Mouse (Mus musculus) midbrain, embryonic 13.5 days (tissue): Measurements from ENCODE around the gene Soat2. TPM values are rescaled to one million over a fixed set of nuclear protein-coding genes. Genes with fewer than 3 reads are reported as not detected.
A peak's percentile ranks its signal among the peaks of the same experiment; 100 is the strongest.

ENCODE experiments used
- ATAC-seq: fragments of 200-750 bp; cut with Nextera tagmentation; 2 replicates; pipeline ENCODE4 v1.8.0; 2017; ENCODE audit warnings: mild to moderate bottlenecking, moderate TSS enrichment, moderate library complexity
- H3K27ac ChIP-seq: fragments of 300-500 bp; sonication (generic); 2 replicates; pipeline ENCODE4 v1.5.1; 2015; ENCODE audit warnings: inconsistent platforms, mild to moderate bottlenecking, moderate library complexity
- H3K27me3 ChIP-seq: fragments of 300-500 bp; sonication (generic); 2 replicates; pipeline ENCODE4 v1.6.1; 2015; ENCODE audit warnings: mild to moderate bottlenecking, inconsistent platforms
- H3K36me3 ChIP-seq: fragments of 300-500 bp; sonication (generic); 2 replicates; pipeline ENCODE4 v1.6.1; 2015; ENCODE audit warnings: mild to moderate bottlenecking, inconsistent platforms
- H3K4me1 ChIP-seq: fragments of 300-500 bp; sonication (generic); replicated peaks from 2 replicates; pipeline ENCODE4 v1.6.1; 2015; ENCODE audit warnings: inconsistent platforms
- H3K4me2 ChIP-seq: fragments of 300-500 bp; sonication (generic); replicated peaks from 2 replicates; pipeline ENCODE4 v1.6.1; 2015; ENCODE audit warnings: moderate library complexity, mild to moderate bottlenecking, inconsistent platforms
- H3K4me3 ChIP-seq: fragments of 300-500 bp; sonication (generic); replicated peaks from 2 replicates; pipeline ENCODE4 v1.5.1; 2015; ENCODE audit warnings: mild to moderate bottlenecking, inconsistent platforms
- H3K9ac ChIP-seq: fragments of 300-500 bp; sonication (generic); replicated peaks from 2 replicates; pipeline ENCODE4 v1.6.1; 2015; ENCODE audit warnings: mild to moderate bottlenecking, inconsistent platforms
- H3K9me3 ChIP-seq: fragments of 300-500 bp; sonication (generic); 2 replicates; pipeline ENCODE4 v1.6.1; 2016; ENCODE audit warnings: mild to moderate bottlenecking, inconsistent platforms
- WGBS: fragments of 180-500 bp; shearing (Covaris S2); methylation state at CpG from one replicate; pipeline ENCODE4 v1.1.7; 2015; 5-methylcytosine and 5-hydroxymethylcytosine counted together
- polyA plus RNA-seq: library from polyadenylated mRNA; unstranded; fragments of >200 nt; fragmentation: Nextera tagmentation; extraction: Ambion mirVana; gene quantifications from 2 replicates; pipeline ENCODE4 v1.2.1, GENCODE M21; 2015

Soat2 gene
- polyA plus RNA-seq, 1 experiment from 2014 or later = not detected

- Histone ChIP-seq H3K27ac (no peak overlapping the region), H3K9me3 (no peaks in the 10 kb centered on the region; the same call in 1 of the 2 replicates), H3K4me3 (no peak overlapping the region), H3K9ac (no peak overlapping the region), H3K4me1 (peaks cover 13% of the 10 kb centered on the region), H3K27me3 (no peaks in the 10 kb centered on the region), H3K4me2 (no peak overlapping the region), H3K36me3 (no peaks in the 10 kb centered on the region)
- ATAC-seq = no peak
- WGBS = 61% methylated on average over 27 of the region's 27 CpGs
Measured at GRCm38 (mm10) chr15:102160415-102161060, 10.2 kb downstream of the Soat2 start.

GRCm38 (mm10) chr15:102163900-102164693 lies 13.8 kb downstream of the Soat2 start:
- H3K36me3 ChIP-seq = no peaks in the 10 kb centered on the region
- 68% methylated on average over 3 of the region's 3 CpGs for WGBS
- H3K27ac ChIP-seq = no peak overlapping the region
- no peaks in the 10 kb centered on the region; the same call in 1 of the 2 replicates for H3K9me3 ChIP-seq
- H3K4me1 ChIP-seq = no peaks in the 10 kb centered on the region
- no peak overlapping the region for H3K4me2 ChIP-seq
- H3K4me3 ChIP-seq = no peak overlapping the region
- H3K27me3 ChIP-seq = no peaks in the 10 kb centered on the region
- no peak overlapping the region for H3K9ac ChIP-seq
- ATAC-seq = no peak

- Histone ChIP-seq H3K9ac (no peak overlapping the region), H3K4me3 (no peak overlapping the region)
Measured at GRCm38 (mm10) chr15:102165468-102166100, 15.3 kb downstream of the Soat2 start.

GRCm38 (mm10) chr15:102167620-102168021 lies 17.3 kb downstream of the Soat2 start:
- H3K4me3 ChIP-seq = no peak overlapping the region
- H3K9ac ChIP-seq = no peak overlapping the region
- H3K9me3 ChIP-seq = no peaks in the 10 kb centered on the region
- H3K36me3 ChIP-seq = no peaks in the 10 kb centered on the region
- ATAC-seq = no peak
- H3K27me3 ChIP-seq = no peaks in the 10 kb centered on the region
- no peak overlapping the region for H3K4me2 ChIP-seq
- H3K27ac ChIP-seq = no peak overlapping the region
- no peaks in the 10 kb centered on the region for H3K4me1 ChIP-seq
- 80% methylated on average over 6 of the region's 6 CpGs for WGBS

More at GRCm38 (mm10) chr15:102165468-102166100, 15.3 kb downstream of the Soat2 start:
- H3K9me3 ChIP-seq = no peaks in the 10 kb centered on the region; the same call in 1 of the 2 replicates
- 53% methylated on average over 6 of the region's 6 CpGs for WGBS
- H3K27me3 ChIP-seq = no peaks in the 10 kb centered on the region
- no peak overlapping the region for H3K4me2 ChIP-seq
- H3K27ac ChIP-seq = no peak overlapping the region
- no peaks in the 10 kb centered on the region for H3K4me1 ChIP-seq
- no peaks in the 10 kb centered on the region for H3K36me3 ChIP-seq
- no peak for ATAC-seq

DNA sequence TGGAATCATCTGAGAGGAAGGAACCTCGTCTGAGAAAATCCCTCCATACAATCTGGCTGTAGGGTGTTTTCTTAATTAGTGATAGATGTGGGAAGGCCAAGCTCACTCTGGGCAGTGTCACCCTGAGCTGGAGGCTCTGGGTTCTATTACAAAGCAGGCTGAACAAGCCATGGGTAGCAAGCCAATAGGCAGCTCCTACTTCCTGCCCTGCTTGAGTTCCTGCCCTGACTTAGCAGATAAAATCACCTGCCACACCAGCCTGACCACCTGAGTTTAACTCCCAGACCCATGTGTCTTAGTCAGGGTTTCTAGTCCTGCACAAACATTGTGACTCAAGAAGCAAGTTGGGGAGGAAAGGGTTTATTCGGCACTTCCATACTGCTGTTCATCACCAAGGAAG lies 18.7 kb downstream of the Soat2 start:
- Histone ChIP-seq H3K4me1 (no peaks in the 10 kb centered on the region), H3K27me3 (no peaks in the 10 kb centered on the region), H3K36me3 (no peaks in the 10 kb centered on the region), H3K27ac (no peak overlapping the region), H3K9ac (no peak overlapping the region), H3K4me3 (no peak overlapping the region), H3K9me3 (no peaks in the 10 kb centered on the region), H3K4me2 (no peak overlapping the region)
- no peak for ATAC-seq
- 69% methylated on average over 2 of the region's 2 CpGs for WGBS

- H3K27ac ChIP-seq = no peak overlapping the region
- no peaks in the 10 kb centered on the region for H3K27me3 ChIP-seq
- no peak for ATAC-seq
- no peaks in the 10 kb centered on the region for H3K4me1 ChIP-seq
- peaks cover 4% of the 10 kb centered on the region; the same call in 1 of the 2 replicates for H3K9me3 ChIP-seq
- H3K4me2 ChIP-seq = no peak overlapping the region
- 88% methylated on average over 3 of the region's 3 CpGs for WGBS
- H3K9ac ChIP-seq = no peak overlapping the region
- H3K36me3 ChIP-seq = peaks cover 4% of the 10 kb centered on the region; the same call in 1 of the 2 replicates
- H3K4me3 ChIP-seq = no peak overlapping the region
Measured at GRCm38 (mm10) chr15:102173581-102173980, 23.3 kb downstream of the Soat2 start.

DNA sequence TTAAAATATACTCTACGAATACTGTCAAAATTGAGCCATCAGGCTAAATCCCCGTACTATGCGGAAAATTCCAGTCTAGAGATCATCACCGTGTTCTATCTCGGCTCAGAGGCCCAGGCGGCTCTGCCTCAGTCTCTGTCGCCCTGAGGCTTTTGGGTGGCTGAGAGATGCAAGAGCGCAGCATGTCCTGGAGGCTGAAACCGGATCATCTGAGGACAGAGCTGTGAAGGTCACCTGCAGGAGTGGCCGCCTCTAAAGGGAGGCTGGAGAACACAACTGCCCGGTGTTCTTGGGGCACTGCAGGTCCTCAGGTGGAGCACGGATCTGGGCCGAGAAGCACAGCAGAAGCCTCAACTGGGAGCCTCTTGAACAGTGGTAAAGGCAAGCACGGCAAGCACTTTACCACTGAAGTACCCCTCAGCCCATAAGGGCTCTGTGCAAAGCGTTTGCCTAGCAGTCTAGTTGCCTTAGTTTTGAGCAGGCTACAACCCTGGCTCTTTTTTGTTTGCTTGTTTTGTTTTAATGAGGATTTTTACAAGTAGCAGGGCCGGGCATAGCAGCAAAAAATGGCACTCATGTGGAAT lies 25.5 kb downstream of the Soat2 start:
- no peak overlapping the region for H3K4me3 ChIP-seq
- no peak for ATAC-seq
- H3K4me2 ChIP-seq = no peak overlapping the region
- H3K9me3 ChIP-seq = peaks cover 4% of the 10 kb centered on the region; the same call in 1 of the 2 replicates
- H3K4me1 ChIP-seq = no peaks in the 10 kb centered on the region
- peaks cover 4% of the 10 kb centered on the region; the same call in 1 of the 2 replicates for H3K36me3 ChIP-seq
- no peak overlapping the region for H3K27ac ChIP-seq
- no peak overlapping the region for H3K9ac ChIP-seq
- WGBS = 89% methylated on average over 16 of the region's 16 CpGs
- H3K27me3 ChIP-seq = no peaks in the 10 kb centered on the region

DNA sequence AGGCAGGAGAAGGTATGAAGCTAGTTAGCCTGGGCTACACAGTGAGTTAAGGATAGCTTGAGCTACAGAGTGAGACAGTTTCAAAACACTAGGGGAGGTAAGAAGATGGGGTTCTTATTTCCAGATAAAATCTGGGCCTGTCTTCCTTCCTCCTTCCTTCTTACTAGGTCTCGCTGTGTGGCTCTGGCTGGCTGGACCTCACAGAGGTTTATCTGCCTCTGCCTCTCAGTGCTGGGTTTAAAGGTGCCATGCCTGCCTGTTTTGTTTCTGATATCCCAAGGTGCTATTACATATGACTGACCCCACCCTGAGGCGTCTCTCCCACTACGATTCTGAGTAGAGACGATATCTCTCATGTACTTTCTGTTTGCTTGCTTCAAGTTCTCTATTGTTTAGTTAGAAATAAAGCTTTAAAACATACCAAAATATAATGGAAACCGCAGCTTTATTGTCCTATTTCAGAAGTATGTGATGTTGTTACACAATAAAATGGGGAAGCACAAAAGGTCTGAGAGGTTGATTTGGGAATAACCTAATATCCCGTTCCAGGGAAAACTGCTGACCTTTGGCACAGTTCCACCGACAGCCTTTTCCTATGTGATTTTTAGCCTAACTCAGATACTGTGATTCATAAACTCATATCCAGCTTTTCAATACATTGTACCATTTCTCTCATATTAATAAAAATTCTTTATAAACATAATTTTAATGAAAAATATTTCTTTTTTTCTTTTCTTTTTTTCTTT lies 26.4 kb downstream of the Soat2 start:
- no peaks in the 10 kb centered on the region for H3K27me3 ChIP-seq
- no peak overlapping the region for H3K4me3 ChIP-seq
- ATAC-seq = no peak
- H3K36me3 ChIP-seq = peaks cover 4% of the 10 kb centered on the region; the same call in 1 of the 2 replicates
- no peaks in the 10 kb centered on the region for H3K4me1 ChIP-seq
- no peak overlapping the region for H3K27ac ChIP-seq
- H3K9me3 ChIP-seq = peaks cover 4% of the 10 kb centered on the region; the same call in 1 of the 2 replicates
- 89% methylated on average over 7 of the region's 7 CpGs for WGBS
- no peak overlapping the region for H3K4me2 ChIP-seq
- H3K9ac ChIP-seq = no peak overlapping the region

DNA sequence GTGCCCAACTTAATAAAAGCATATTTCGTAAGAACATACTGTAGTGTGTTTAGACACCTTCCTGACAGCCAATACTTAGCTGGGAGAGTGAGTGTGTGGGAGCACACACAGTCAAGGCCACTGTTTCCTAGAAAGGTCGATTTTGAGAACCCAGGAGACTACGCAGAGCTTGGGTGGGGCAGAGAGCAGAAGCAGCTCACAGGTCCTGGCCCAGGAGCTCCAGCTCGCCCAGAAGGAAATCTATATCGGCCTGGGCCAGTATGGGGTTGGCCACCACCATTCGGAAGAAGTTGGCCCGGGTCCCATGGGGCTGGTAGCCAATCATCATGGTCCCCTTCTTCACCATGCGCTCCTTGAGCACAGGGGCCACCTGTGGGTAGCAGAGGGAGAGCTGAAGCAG lies 27.1 kb downstream of the Soat2 start:
- Histone ChIP-seq H3K4me2 (no peak overlapping the region), H3K36me3 (peaks cover 4% of the 10 kb centered on the region; the same call in 1 of the 2 replicates), H3K9me3 (peaks cover 4% of the 10 kb centered on the region; the same call in 1 of the 2 replicates), H3K27ac (no peak overlapping the region), H3K4me1 (no peaks in the 10 kb centered on the region), H3K4me3 (no peak overlapping the region), H3K9ac (no peak overlapping the region), H3K27me3 (no peaks in the 10 kb centered on the region)
- 86% methylated on average over 8 of the region's 8 CpGs for WGBS
- no peak for ATAC-seq

GRCm38 (mm10) chr15:102178279-102178678 lies 28.0 kb downstream of the Soat2 start:
- ATAC-seq = no peak

GRCm38 (mm10) chr15:102179106-102179505 lies 28.8 kb downstream of the Soat2 start:
- Histone ChIP-seq H3K27me3 (no peaks in the 10 kb centered on the region), H3K9ac (0 out of 2 replicates have a peak overlapping the region, but pooled peaks have one; percentile 10), H3K9me3 (peaks cover 4% of the 10 kb centered on the region; the same call in 1 of the 2 replicates), H3K27ac (no peak overlapping the region), H3K4me1 (no peaks in the 10 kb centered on the region), H3K36me3 (peaks cover 13% of the 10 kb centered on the region), H3K4me3 (no peak overlapping the region), H3K4me2 (no peak overlapping the region)
- no peak for ATAC-seq
- WGBS = 79% methylated on average over 9 of the region's 9 CpGs

More at GRCm38 (mm10) chr15:102178279-102178678, 28.0 kb downstream of the Soat2 start:
- H3K4me2 ChIP-seq = no peak overlapping the region
- H3K27ac ChIP-seq = no peak overlapping the region
- no peak overlapping the region for H3K9ac ChIP-seq
- peaks cover 4% of the 10 kb centered on the region; the same call in 1 of the 2 replicates for H3K9me3 ChIP-seq
- 21% methylated on average over 6 of the region's 6 CpGs for WGBS
- no peaks in the 10 kb centered on the region for H3K27me3 ChIP-seq
- H3K4me1 ChIP-seq = no peaks in the 10 kb centered on the region
- no peak overlapping the region for H3K4me3 ChIP-seq
- H3K36me3 ChIP-seq = peaks cover 6% of the 10 kb centered on the region; the same call in 1 of the 2 replicates
